Mouse (Mus musculus) bone marrow, adult 2 months (tissue): ENCODE measurements around the gene Wdr26. TPM values are rescaled to one million over a fixed set of nuclear protein-coding genes. Genes with fewer than 3 reads are reported as not detected.

Experiments
- H3K27ac ChIP-seq: fragments of 200-500 bp; 2 replicates; pipeline ENCODE4 v1.5.1; 2012; ENCODE audit warnings: low read depth, mild to moderate bottlenecking, control low read depth, inconsistent platforms, low read length; ENCODE audit not compliant: control insufficient read depth, poor library complexity, insufficient read depth
- H3K4me1 ChIP-seq: fragments of 200-500 bp; 2 replicates; pipeline ENCODE4 v1.6.1; 2011; ENCODE audit warnings: low read length; ENCODE audit not compliant: control insufficient read depth, insufficient read depth
- H3K4me3 ChIP-seq: fragments of 200-500 bp; replicated peaks from 2 replicates; pipeline ENCODE3; 2011; ENCODE audit warnings: mild to moderate bottlenecking, low read depth, low read length, control low read depth; ENCODE audit not compliant: control insufficient read depth
- CTCF ChIP-seq: fragments of 200-500 bp; IDR thresholded peaks from 2 replicates; pipeline ENCODE4 v1.5.1; 2011; ENCODE audit warnings: low read length, control low read depth; ENCODE audit not compliant: control insufficient read depth, insufficient read depth
- POLR2A ChIP-seq: fragments of 200-500 bp; IDR thresholded peaks from 2 replicates; pipeline ENCODE4 v1.6.1; 2011; ENCODE audit warnings: low read depth, mild to moderate bottlenecking, control low read depth, low read length, borderline replicate concordance; ENCODE audit not compliant: control insufficient read depth
- WGBS: fragments of 180-500 bp; shearing (Covaris S2); methylation state at CpG from one replicate; pipeline ENCODE4 v1.1.7; 2018; 5-methylcytosine and 5-hydroxymethylcytosine counted together
- polyA plus RNA-seq: library from polyadenylated mRNA; stranded (reverse); fragments of >200 nt; gene quantifications from 2 replicates; pipeline ENCODE4 v1.2.4, GENCODE M21; 2011; ENCODE audit warnings: low replicate concordance; ENCODE audit not compliant: missing spikeins, insufficient read depth, insufficient read length

The Wdr26 gene
- polyA plus RNA-seq, 1 experiment: 115 TPM

GRCm38 (mm10) chr1:181188925-181189324, 22.9 kb downstream of the Wdr26 start:
- Histone ChIP-seq H3K4me1 (no peaks in the 10 kb centered on the region), H3K27ac (no peak overlapping the region), H3K4me3 (no peak overlapping the region)
- TF ChIP-seq CTCF (no peak), POLR2A (no peak)
- 83% methylated on average over 4 of the region's 4 CpGs for WGBS

GRCm38 (mm10) chr1:181170210-181170609, 41.6 kb downstream of the Wdr26 start:
- Histone ChIP-seq H3K27ac (peak overlapping the region; percentile 93), H3K4me3 (peak overlapping the region; percentile 95), H3K4me1 (peaks cover 2% of the 10 kb centered on the region; the same call in 1 of the 2 replicates)
- TF ChIP-seq CTCF (no peak), POLR2A (no peak)
- 2% methylated on average over 8 of the region's 8 CpGs for WGBS

GRCm38 (mm10) chr1:181168377-181168776, 43.4 kb downstream of the Wdr26 start:
- TF ChIP-seq CTCF (no peak), POLR2A (no peak)
- Histone ChIP-seq H3K4me3 (no peak overlapping the region), H3K4me1 (peaks cover 2% of the 10 kb centered on the region; the same call in 1 of the 2 replicates), H3K27ac (no peak overlapping the region)
- WGBS: 61% methylated on average over 3 of the region's 3 CpGs

GRCm38 (mm10) chr1:181167816-181168215, 44.0 kb downstream of the Wdr26 start:
- no peak overlapping the region for H3K27ac ChIP-seq
- peaks cover 2% of the 10 kb centered on the region; the same call in 1 of the 2 replicates for H3K4me1 ChIP-seq
- WGBS: 77% methylated on average over 2 of the region's 2 CpGs
- TF ChIP-seq POLR2A (no peak), CTCF (no peak)
- no peak overlapping the region for H3K4me3 ChIP-seq

- Histone ChIP-seq H3K27ac (no peak overlapping the region), H3K4me3 (peak overlapping the region; percentile 77), H3K4me1 (no peaks in the 10 kb centered on the region; the same call in 1 of the 2 replicates)
- TF ChIP-seq CTCF (no peak), POLR2A (no peak)
- WGBS: 35% methylated on average over 5 of the region's 5 CpGs
These were observed 60.3 kb downstream of the Wdr26 start for GRCm38 (mm10) chr1:181151541-181151940.

GRCm38 (mm10) chr1:181150827-181151534, 60.8 kb downstream of the Wdr26 start:
- TF ChIP-seq POLR2A (peak; percentile 92), CTCF (no peak)
- WGBS: 1% methylated on average over 59 of the region's 59 CpGs
- H3K4me3 ChIP-seq: peak overlapping the region; percentile 77
- H3K4me1 ChIP-seq: no peaks in the 10 kb centered on the region; the same call in 1 of the 2 replicates
- peak overlapping the region; percentile 90 for H3K27ac ChIP-seq

- no peak for TF ChIP-seq CTCF
- Histone ChIP-seq H3K27ac (no peak overlapping the region), H3K4me1 (no peaks in the 10 kb centered on the region; the same call in 1 of the 2 replicates), H3K4me3 (peak overlapping the region; percentile 77)
- 83% methylated on average over 3 of the region's 3 CpGs for WGBS
These were observed 61.4 kb downstream of the Wdr26 start for GRCm38 (mm10) chr1:181150431-181150826.

GRCm38 (mm10) chr1:181149373-181150017, 62.3 kb downstream of the Wdr26 start:
- Histone ChIP-seq H3K4me1 (no peaks in the 10 kb centered on the region; the same call in 1 of the 2 replicates), H3K27ac (no peak overlapping the region), H3K4me3 (no peak overlapping the region)
- 82% methylated on average over 3 of the region's 3 CpGs for WGBS
- TF ChIP-seq CTCF (no peak), POLR2A (no peak)
